Mouse (Mus musculus): Measurements from ENCODE around the gene Cd2. TPM values are rescaled to one million over a fixed set of nuclear protein-coding genes. Genes with fewer than 3 reads are reported as not detected.

Gene Cd2
- 1,374 TPM for polyA plus RNA-seq (2017; shearing (Covaris generic))

DNA sequence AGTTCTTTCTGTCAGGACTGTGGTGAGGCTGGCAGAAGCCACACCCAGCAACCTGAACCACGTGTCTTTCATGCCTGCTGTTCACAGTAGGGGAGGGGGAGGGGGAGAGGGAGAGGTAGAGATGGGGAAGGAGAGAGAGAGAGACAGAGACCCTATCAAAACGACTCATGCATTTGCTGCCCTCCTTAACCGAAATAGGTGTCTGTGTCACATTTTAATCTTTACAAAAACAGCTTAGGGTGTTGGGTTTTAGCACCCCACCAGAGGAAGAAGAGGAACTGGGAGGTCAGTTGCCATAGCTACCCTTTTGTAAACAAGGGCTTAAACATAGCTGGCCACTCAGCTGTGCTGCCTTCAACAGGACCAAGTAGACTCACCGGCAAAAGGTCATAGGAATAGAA, at the start of gene Cd2:
Gene Cd2, minus strand, starts transcription at position 29 of the 401 bp plus-strand sequence.

Other genes starting within 250 kb of the Cd2 start
- 0.45 TPM for gene Ptgfrn, start 177.7 kb downstream of the Cd2 start, polyA plus RNA-seq (2017; shearing (Covaris generic))
- 1.9 TPM for gene Igsf3, start 89.1 kb upstream of the Cd2 start, polyA plus RNA-seq (2017; shearing (Covaris generic))